Mouse (Mus musculus): ENCODE measurements around the gene Ablim2. TPM values are rescaled to one million over a fixed set of nuclear protein-coding genes. Genes with fewer than 3 reads are reported as not detected.

The Ablim2 gene
- polyA plus RNA-seq, 1 experiment: 4.5 TPM

DNA sequence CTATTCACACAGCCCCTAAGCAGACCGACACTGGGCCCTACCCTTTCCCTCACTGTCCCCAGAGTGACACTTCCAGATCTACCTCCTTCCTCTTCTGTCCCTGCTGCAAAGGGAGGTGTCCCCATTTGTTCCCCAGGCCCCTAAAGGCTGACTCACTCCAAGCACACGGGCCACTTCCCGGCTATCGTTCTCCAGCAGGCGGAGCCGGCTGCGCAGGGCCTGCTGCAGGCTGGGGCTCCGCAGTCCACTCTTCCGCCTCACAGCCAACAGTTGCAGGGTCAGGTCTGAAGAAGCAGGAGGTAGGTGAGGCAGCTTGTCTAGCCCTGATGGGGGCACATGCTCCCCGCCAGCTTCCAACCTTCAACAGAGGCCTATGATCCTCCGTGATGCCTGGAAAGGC, 38.9 kb upstream of the Ablim2 start:
- H3K27me3 ChIP-seq (ENCODE audit: control insufficient read depth, insufficient read depth, low read length): no peaks in the 10 kb centered on the region
- H3K4me3 ChIP-seq (ENCODE audit: control insufficient read depth, insufficient read depth, low read length): no peak overlapping the region
- no peak overlapping the region for H3K27ac ChIP-seq (ENCODE audit: control insufficient read depth, insufficient read depth, low read length)
- TF ChIP-seq CTCF (IDR thresholded peaks at IDR 0.05; ENCODE audit: borderline replicate concordance, control insufficient read depth, extremely low read depth, insufficient read depth, low read length, poor library complexity) (no peak), POLR2A (IDR thresholded peaks at IDR 0.05; ENCODE audit: control insufficient read depth, extremely low read depth, insufficient read depth, low read length, poor library complexity) (no peak)
- H3K36me3 ChIP-seq (ENCODE audit: control insufficient read depth, insufficient read depth, low read length): no peaks in the 10 kb centered on the region
- DNase-seq: no peak
- no peaks in the 10 kb centered on the region for H3K4me1 ChIP-seq (replicated peaks; ENCODE audit: control insufficient read depth, insufficient read depth, low read length)
- 90% methylated on average over 11 of the region's 11 CpGs for WGBS

- DNase-seq: no peak
- no peaks in the 10 kb centered on the region for H3K27me3 ChIP-seq (ENCODE audit: control insufficient read depth, insufficient read depth, low read length)
- H3K36me3 ChIP-seq (ENCODE audit: control insufficient read depth, insufficient read depth, low read length): no peaks in the 10 kb centered on the region
- no peak for TF ChIP-seq CTCF (IDR thresholded peaks at IDR 0.05; ENCODE audit: borderline replicate concordance, control insufficient read depth, extremely low read depth, insufficient read depth, low read length, poor library complexity)
- TF ChIP-seq POLR2A (IDR thresholded peaks at IDR 0.05; ENCODE audit: control insufficient read depth, extremely low read depth, insufficient read depth, low read length, poor library complexity): no peak
- H3K27ac ChIP-seq (ENCODE audit: control insufficient read depth, insufficient read depth, low read length): no peak overlapping the region
- no peaks in the 10 kb centered on the region for H3K4me1 ChIP-seq (replicated peaks; ENCODE audit: control insufficient read depth, insufficient read depth, low read length)
- H3K4me3 ChIP-seq (ENCODE audit: control insufficient read depth, insufficient read depth, low read length): no peak overlapping the region
Observed at GRCm38 (mm10) chr5:35719343-35719742, 38.3 kb upstream of the Ablim2 start.

GRCm38 (mm10) chr5:35719880-35720279, 37.8 kb upstream of the Ablim2 start:
- no peak for DNase-seq
- H3K4me1 ChIP-seq (replicated peaks; ENCODE audit: control insufficient read depth, insufficient read depth, low read length): no peaks in the 10 kb centered on the region
- WGBS: 92% methylated on average over 1 of the region's 1 CpGs
- no peak overlapping the region for H3K4me3 ChIP-seq (ENCODE audit: control insufficient read depth, insufficient read depth, low read length)
- H3K27me3 ChIP-seq (ENCODE audit: control insufficient read depth, insufficient read depth, low read length): no peaks in the 10 kb centered on the region
- H3K27ac ChIP-seq (ENCODE audit: control insufficient read depth, insufficient read depth, low read length): no peak overlapping the region
- no peak for TF ChIP-seq CTCF (IDR thresholded peaks at IDR 0.05; ENCODE audit: borderline replicate concordance, control insufficient read depth, extremely low read depth, insufficient read depth, low read length, poor library complexity)
- no peak for TF ChIP-seq POLR2A (IDR thresholded peaks at IDR 0.05; ENCODE audit: control insufficient read depth, extremely low read depth, insufficient read depth, low read length, poor library complexity)
- H3K36me3 ChIP-seq (ENCODE audit: control insufficient read depth, insufficient read depth, low read length): no peaks in the 10 kb centered on the region

DNA sequence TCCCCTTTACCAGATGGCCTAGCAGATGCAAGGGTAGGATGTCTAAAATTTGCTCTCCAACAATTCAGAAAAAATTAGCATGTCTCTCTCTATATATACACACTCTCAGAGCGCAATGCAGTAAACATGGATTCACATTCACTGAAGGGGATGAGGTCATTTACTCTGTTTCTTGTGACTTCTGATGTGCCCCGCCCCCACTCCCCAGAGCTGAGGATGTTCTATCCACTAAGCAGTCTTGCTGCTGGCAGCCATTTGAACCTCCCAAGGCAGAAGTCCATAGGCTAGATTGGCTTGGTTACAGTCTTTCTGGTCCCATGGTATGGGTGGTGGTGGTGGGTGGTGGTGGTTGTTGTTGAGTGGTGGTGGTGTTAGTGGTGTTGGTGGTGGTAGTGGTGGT, 35.7 kb upstream of the Ablim2 start:
- WGBS: 97% methylated on average over 2 of the region's 2 CpGs
- H3K27me3 ChIP-seq (ENCODE audit: control insufficient read depth, insufficient read depth, low read length): no peaks in the 10 kb centered on the region
- TF ChIP-seq POLR2A (IDR thresholded peaks at IDR 0.05; ENCODE audit: control insufficient read depth, extremely low read depth, insufficient read depth, low read length, poor library complexity) (no peak), CTCF (IDR thresholded peaks at IDR 0.05; ENCODE audit: borderline replicate concordance, control insufficient read depth, extremely low read depth, insufficient read depth, low read length, poor library complexity) (no peak)
- DNase-seq: no peak
- no peaks in the 10 kb centered on the region for H3K36me3 ChIP-seq (ENCODE audit: control insufficient read depth, insufficient read depth, low read length)
- no peak overlapping the region for H3K4me3 ChIP-seq (ENCODE audit: control insufficient read depth, insufficient read depth, low read length)
- no peak overlapping the region for H3K27ac ChIP-seq (ENCODE audit: control insufficient read depth, insufficient read depth, low read length)
- no peaks in the 10 kb centered on the region for H3K4me1 ChIP-seq (replicated peaks; ENCODE audit: control insufficient read depth, insufficient read depth, low read length)

DNA sequence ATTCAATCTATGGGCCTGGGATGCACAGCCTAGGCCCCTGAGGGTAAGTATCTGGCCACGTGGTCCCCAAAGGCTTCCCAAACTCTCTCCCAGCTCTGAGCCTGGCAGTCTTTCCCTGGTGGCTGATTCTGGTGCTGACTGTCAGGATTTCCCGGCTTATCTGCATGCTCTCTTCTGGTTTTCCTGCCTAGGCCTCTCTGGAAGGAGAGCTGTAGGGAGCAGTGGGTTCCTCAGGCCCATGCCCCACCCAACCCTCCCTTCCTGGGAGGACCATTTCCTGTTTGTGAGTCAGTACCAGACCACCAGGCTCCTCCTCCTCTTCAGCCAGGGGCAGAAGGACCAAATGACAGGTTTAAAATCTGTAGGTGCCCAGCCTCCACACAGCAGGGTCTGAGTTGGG, 35.0 kb upstream of the Ablim2 start:
- Histone ChIP-seq H3K4me3 (ENCODE audit: control insufficient read depth, insufficient read depth, low read length) (no peak overlapping the region), H3K4me1 (replicated peaks; ENCODE audit: control insufficient read depth, insufficient read depth, low read length) (no peaks in the 10 kb centered on the region), H3K27ac (ENCODE audit: control insufficient read depth, insufficient read depth, low read length) (no peak overlapping the region), H3K36me3 (ENCODE audit: control insufficient read depth, insufficient read depth, low read length) (no peaks in the 10 kb centered on the region), H3K27me3 (ENCODE audit: control insufficient read depth, insufficient read depth, low read length) (no peaks in the 10 kb centered on the region)
- no peak for DNase-seq
- TF ChIP-seq CTCF (IDR thresholded peaks at IDR 0.05; ENCODE audit: borderline replicate concordance, control insufficient read depth, extremely low read depth, insufficient read depth, low read length, poor library complexity) (no peak), POLR2A (IDR thresholded peaks at IDR 0.05; ENCODE audit: control insufficient read depth, extremely low read depth, insufficient read depth, low read length, poor library complexity) (no peak)
- 56% methylated on average over 2 of the region's 2 CpGs for WGBS

- no peaks in the 10 kb centered on the region for H3K36me3 ChIP-seq (ENCODE audit: control insufficient read depth, insufficient read depth, low read length)
- 91% methylated on average over 5 of the region's 5 CpGs for WGBS
- DNase-seq: no peak
- H3K27ac ChIP-seq (ENCODE audit: control insufficient read depth, insufficient read depth, low read length): no peak overlapping the region
- no peaks in the 10 kb centered on the region for H3K27me3 ChIP-seq (ENCODE audit: control insufficient read depth, insufficient read depth, low read length)
- H3K4me3 ChIP-seq (ENCODE audit: control insufficient read depth, insufficient read depth, low read length): no peak overlapping the region
- H3K4me1 ChIP-seq (replicated peaks; ENCODE audit: control insufficient read depth, insufficient read depth, low read length): peaks cover 10% of the 10 kb centered on the region
- TF ChIP-seq CTCF (IDR thresholded peaks at IDR 0.05; ENCODE audit: borderline replicate concordance, control insufficient read depth, extremely low read depth, insufficient read depth, low read length, poor library complexity) (no peak), POLR2A (IDR thresholded peaks at IDR 0.05; ENCODE audit: control insufficient read depth, extremely low read depth, insufficient read depth, low read length, poor library complexity) (no peak)
Observed at GRCm38 (mm10) chr5:35723900-35724299, 33.8 kb upstream of the Ablim2 start.

DNA sequence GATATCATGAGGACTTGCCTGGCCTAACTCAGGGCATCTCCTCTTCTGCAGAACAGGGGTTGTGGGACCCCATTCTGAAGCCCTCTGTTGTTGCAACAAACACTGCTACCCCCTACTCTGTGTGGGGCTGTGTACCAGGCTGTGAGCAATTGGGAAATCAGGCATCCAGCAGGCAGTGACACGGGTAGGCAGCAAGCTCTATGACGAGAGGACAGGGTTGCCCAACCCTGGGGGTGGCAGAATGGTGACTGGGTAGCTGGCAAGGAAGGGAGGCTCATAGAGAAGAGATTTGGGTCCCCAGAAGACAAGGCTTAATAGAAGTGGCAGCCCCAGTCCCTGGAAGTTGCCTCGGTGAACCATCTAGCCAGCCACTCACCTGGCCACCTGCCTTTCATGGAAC, 31.8 kb upstream of the Ablim2 start:
- H3K4me1 ChIP-seq (replicated peaks; ENCODE audit: control insufficient read depth, insufficient read depth, low read length): peaks cover 16% of the 10 kb centered on the region
- no peak overlapping the region for H3K27ac ChIP-seq (ENCODE audit: control insufficient read depth, insufficient read depth, low read length)
- H3K36me3 ChIP-seq (ENCODE audit: control insufficient read depth, insufficient read depth, low read length): no peaks in the 10 kb centered on the region
- WGBS: 88% methylated on average over 3 of the region's 3 CpGs
- DNase-seq: no peak
- no peak overlapping the region for H3K4me3 ChIP-seq (ENCODE audit: control insufficient read depth, insufficient read depth, low read length)
- TF ChIP-seq POLR2A (IDR thresholded peaks at IDR 0.05; ENCODE audit: control insufficient read depth, extremely low read depth, insufficient read depth, low read length, poor library complexity) (no peak), CTCF (IDR thresholded peaks at IDR 0.05; ENCODE audit: borderline replicate concordance, control insufficient read depth, extremely low read depth, insufficient read depth, low read length, poor library complexity) (no peak)
- no peaks in the 10 kb centered on the region for H3K27me3 ChIP-seq (ENCODE audit: control insufficient read depth, insufficient read depth, low read length)
